ENCODE assay signal across 8 mouse cellular contexts in the genomic region with DNA sequence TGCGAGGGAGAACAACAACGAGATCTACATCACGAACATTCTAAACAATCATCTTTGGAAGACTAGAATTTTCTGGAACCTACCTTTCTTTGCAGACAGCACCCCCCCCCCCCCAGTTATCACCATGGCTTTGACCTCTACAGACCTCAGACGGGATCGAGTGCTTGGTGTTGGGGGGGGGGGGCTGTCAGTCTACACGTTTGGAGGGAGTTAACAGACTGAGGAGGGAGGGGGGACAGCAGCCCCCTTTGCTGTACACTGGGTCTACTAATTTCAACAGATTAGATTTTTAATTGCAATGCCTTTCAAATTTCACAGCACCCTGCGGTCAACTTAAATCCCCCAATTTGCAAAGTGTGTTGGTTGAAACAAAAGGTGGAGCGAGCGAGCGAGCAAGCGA. TPM values are rescaled to one million over a fixed set of nuclear protein-coding genes. Genes with fewer than 3 reads are reported as not detected.
A peak's percentile ranks its signal among the peaks of the same experiment; 100 is the strongest.
DNase-seq lines count a peak whose midpoint lies in the region; ATAC-seq lines count a peak whose summit lies in the region.

No protein-coding gene starts in this region.

- H3K4me2 ChIP-seq in kidney, embryonic 14.5 days (replicated peaks; ENCODE audit: low read depth, low read length) = peak overlapping the region; percentile 30; the same call in 1 of the 2 replicates
- H3K4me2 ChIP-seq in embryonic facial prominence, embryonic 15.5 days (replicated peaks) = 0 out of 2 replicates have a peak overlapping the region, but pooled peaks have one; percentile 6
- H3K4me2 ChIP-seq in hindbrain, embryonic 14.5 days (replicated peaks) = peak overlapping the region; percentile 35
- H3K4me2 ChIP-seq in midbrain, embryonic 16.5 days (ENCODE audit: low read length) = peak overlapping the region; percentile 44

- peak overlapping the region; percentile 89; the same call in 1 of the 2 replicates for H3K27ac ChIP-seq in kidney, embryonic 14.5 days (ENCODE audit: low read depth, low read length)
- H3K27ac ChIP-seq in embryonic facial prominence, embryonic 15.5 days (replicated peaks) = peak overlapping the region; percentile 91
- H3K27ac ChIP-seq in hindbrain, embryonic 14.5 days = peak overlapping the region; percentile 77
- peak overlapping the region; percentile 76; the same call in 1 of the 2 replicates for H3K27ac ChIP-seq in midbrain, embryonic 16.5 days (ENCODE audit: low read length)

- no peak overlapping the region for H3K4me3 ChIP-seq in kidney, embryonic 14.5 days (ENCODE audit: low read length)
- no peak overlapping the region for H3K4me3 ChIP-seq in embryonic facial prominence, embryonic 15.5 days (replicated peaks)
- H3K4me3 ChIP-seq in hindbrain, embryonic 14.5 days (replicated peaks; ENCODE audit: low read length) = 0 out of 2 replicates have a peak overlapping the region, but pooled peaks have one; percentile 0
- H3K4me3 ChIP-seq in midbrain, embryonic 16.5 days (ENCODE audit: low read depth, low read length) = no peak overlapping the region

- no peak for DNase-seq in kidney, postnatal 14 days
- no peak for DNase-seq in hindbrain, embryonic 14.5 days (ENCODE audit: low spot score)
- no peak for DNase-seq in ovary, postnatal 36 days (ENCODE audit: low spot score)
- no peak for DNase-seq in right cerebral cortex, postnatal 4 days
- DNase-seq in urinary bladder, adult 2 months (ENCODE audit: low spot score) = no peak

- no peak overlapping the region; the same call in 1 of the 2 replicates for H3K9ac ChIP-seq in kidney, embryonic 14.5 days (ENCODE audit: low read depth, low read length)
- H3K9ac ChIP-seq in embryonic facial prominence, embryonic 15.5 days = no peak overlapping the region
- peak overlapping the region; percentile 16 for H3K9ac ChIP-seq in hindbrain, embryonic 14.5 days
- peak overlapping the region; percentile 4; the same call in 1 of the 2 replicates for H3K9ac ChIP-seq in midbrain, embryonic 16.5 days (ENCODE audit: low read depth, low read length)

- ATAC-seq in kidney, embryonic 14.5 days (ENCODE audit: low FRiP score, low TSS enrichment) = no peak
- ATAC-seq in embryonic facial prominence, embryonic 15.5 days (ENCODE audit: insufficient number of reproducible peaks, low FRiP score, low TSS enrichment, low read depth) = no peak
- ATAC-seq in hindbrain, embryonic 14.5 days (ENCODE audit: low FRiP score) = no peak
- ATAC-seq in midbrain, embryonic 16.5 days = no peak

- WGBS in kidney, embryonic 14.5 days = 41% methylated on average over 11 of the region's 11 CpGs
- 41% methylated on average over 11 of the region's 11 CpGs for WGBS in embryonic facial prominence, embryonic 15.5 days
- WGBS in hindbrain, embryonic 14.5 days = 27% methylated on average over 11 of the region's 11 CpGs
- 17% methylated on average over 11 of the region's 11 CpGs for WGBS in midbrain, embryonic 16.5 days

- no peaks in the 10 kb centered on the region for H3K27me3 ChIP-seq in kidney, embryonic 14.5 days (ENCODE audit: control insufficient read depth, insufficient read depth, low read length)
- no peaks in the 10 kb centered on the region for H3K27me3 ChIP-seq in embryonic facial prominence, embryonic 15.5 days
- no peaks in the 10 kb centered on the region for H3K27me3 ChIP-seq in hindbrain, embryonic 14.5 days (ENCODE audit: control insufficient read depth, insufficient read depth, low read length)
- no peaks in the 10 kb centered on the region for H3K27me3 ChIP-seq in midbrain, embryonic 16.5 days (ENCODE audit: control insufficient read depth, insufficient read depth, low read depth, low read length)

- no peaks in the 10 kb centered on the region for H3K36me3 ChIP-seq in kidney, embryonic 14.5 days (ENCODE audit: control insufficient read depth, insufficient read depth, low read length)
- H3K36me3 ChIP-seq in embryonic facial prominence, embryonic 15.5 days = no peaks in the 10 kb centered on the region; the same call in 1 of the 2 replicates
- H3K36me3 ChIP-seq in hindbrain, embryonic 14.5 days (replicated peaks; ENCODE audit: control insufficient read depth, insufficient read depth) = no peaks in the 10 kb centered on the region
- no peaks in the 10 kb centered on the region for H3K36me3 ChIP-seq in midbrain, embryonic 16.5 days (ENCODE audit: control insufficient read depth, insufficient read depth, low read length)

- H3K9me3 ChIP-seq in kidney, embryonic 14.5 days (ENCODE audit: control insufficient read depth, low read length) = no peaks in the 10 kb centered on the region
- H3K9me3 ChIP-seq in embryonic facial prominence, embryonic 15.5 days (replicated peaks) = no peaks in the 10 kb centered on the region
- no peaks in the 10 kb centered on the region for H3K9me3 ChIP-seq in hindbrain, embryonic 14.5 days (ENCODE audit: control insufficient read depth, low read length)
- no peaks in the 10 kb centered on the region for H3K9me3 ChIP-seq in midbrain, embryonic 16.5 days (replicated peaks; ENCODE audit: control insufficient read depth, low read length, poor library complexity, severe bottlenecking)

- peaks cover 39% of the 10 kb centered on the region for H3K4me1 ChIP-seq in kidney, embryonic 14.5 days (ENCODE audit: control insufficient read depth, insufficient read depth, low read length)
- peaks cover 48% of the 10 kb centered on the region for H3K4me1 ChIP-seq in embryonic facial prominence, embryonic 15.5 days
- peaks cover 26% of the 10 kb centered on the region for H3K4me1 ChIP-seq in hindbrain, embryonic 14.5 days (replicated peaks; ENCODE audit: control insufficient read depth, insufficient read depth, low read length)
- peaks cover 28% of the 10 kb centered on the region for H3K4me1 ChIP-seq in midbrain, embryonic 16.5 days (ENCODE audit: control insufficient read depth, insufficient read depth, low read length)

RNA-seq across cellular contexts. Expression of a gene that starts 20.3 kb away (rescaled TPM):
- polyA plus RNA-seq in kidney, embryonic 14.5 days (2014; fragmentation: Nextera tagmentation; extraction: Ambion mirVana) = 1.5 and 1.7 TPM in 2 replicates
- 10.0 and 10.4 TPM in 2 replicates for polyA plus RNA-seq in embryonic facial prominence, embryonic 15.5 days (2015; fragmentation: Nextera tagmentation; extraction: Ambion mirVana)
- 3.6 and 3.8 TPM in 2 replicates for polyA plus RNA-seq in hindbrain, embryonic 14.5 days (2014; fragmentation: Nextera tagmentation; extraction: Ambion mirVana)
- polyA plus RNA-seq in midbrain, embryonic 16.5 days (2015; fragmentation: Nextera tagmentation; extraction: Ambion mirVana) = 6.6 and 6.9 TPM in 2 replicates
- polyA plus RNA-seq in urinary bladder, adult 2 months (2012; rRNA removed) = 33.1 and 35.4 TPM in 2 replicates

Comparison
In these comparisons a context has a peak if more than half of its experiments do, and no peak if none do; other contexts are left out.
1. H3K9ac ChIP-seq: peak in hindbrain, embryonic 14.5 days (single experiment) and midbrain, embryonic 16.5 days (single experiment); none in kidney, embryonic 14.5 days (single experiment) and embryonic facial prominence, embryonic 15.5 days (single experiment).
2. Peak in every context shown above with its lines, with median percentiles within 50 percentile points of each other: H3K27ac ChIP-seq and H3K4me2 ChIP-seq.